Mouse (Mus musculus): ENCODE results near the gene Mpp2. TPM values are rescaled to one million over a fixed set of nuclear protein-coding genes. Genes with fewer than 3 reads are reported as not detected.

Gene Mpp2
- polyA plus RNA-seq, 1 experiment: 4.3 TPM

DNA sequence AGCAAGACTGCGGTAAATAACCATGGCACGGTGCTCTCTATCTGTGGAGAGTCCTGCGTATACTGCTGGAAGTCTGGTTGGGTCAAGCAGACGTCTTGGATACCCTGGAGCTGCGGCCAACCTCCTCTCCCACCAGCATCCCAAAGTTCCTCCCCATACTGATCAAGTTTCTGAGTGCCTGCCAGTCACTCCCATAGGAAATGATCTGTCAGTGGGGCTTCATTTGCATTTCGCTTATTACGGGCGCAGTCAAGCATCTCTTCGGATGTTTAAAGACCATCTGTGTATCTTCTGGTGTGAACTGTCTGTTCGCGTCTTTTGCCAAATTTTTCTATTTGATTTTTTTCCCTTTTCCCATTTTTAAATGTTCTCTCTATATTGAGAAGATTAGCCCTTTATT, 18.7 kb downstream of the Mpp2 start:
- no peak overlapping the region for H3K4me2 ChIP-seq (ENCODE audit: low read depth)
- H3K79me2 ChIP-seq (ENCODE audit: control insufficient read depth, insufficient read depth): no peaks in the 10 kb centered on the region
- peaks cover 8% of the 10 kb centered on the region for H3K27me3 ChIP-seq (ENCODE audit: control insufficient read depth, insufficient read depth, insufficient read length)
- no peak overlapping the region for H3ac ChIP-seq (ENCODE audit: control insufficient read depth, insufficient read length)
- no peak overlapping the region for H3K4me3 ChIP-seq
- TF ChIP-seq POLR2A (IDR thresholded peaks at IDR 0.05; ENCODE audit: insufficient read length, low read depth) (no peak), USF1 (IDR thresholded peaks at IDR 0.05; ENCODE audit: low read depth) (no peak), SRF (IDR thresholded peaks at IDR 0.05; ENCODE audit: control insufficient read depth, insufficient read length, low read depth) (no peak), MYOD1 (IDR thresholded peaks at IDR 0.05; ENCODE audit: control insufficient read depth in 1 of 3, insufficient read length in 2 of 3, low read depth in 2 of 3) (no peak), E2F4 (IDR thresholded peaks at IDR 0.05; ENCODE audit: insufficient read depth) (no peak), REST (IDR thresholded peaks at IDR 0.05; ENCODE audit: insufficient read depth, insufficient read length) (no peak), TCF12 (IDR thresholded peaks at IDR 0.05; ENCODE audit: insufficient read depth, poor library complexity, severe bottlenecking) (no peak), MYOG (IDR thresholded peaks at IDR 0.05; ENCODE audit: control insufficient read depth in 1 of 3, insufficient read depth in 1 of 3, insufficient read length in 2 of 3, low read depth in 2 of 3) (no peak)
- H3K36me3 ChIP-seq (ENCODE audit: control insufficient read depth, insufficient read depth): no peaks in the 10 kb centered on the region

DNA sequence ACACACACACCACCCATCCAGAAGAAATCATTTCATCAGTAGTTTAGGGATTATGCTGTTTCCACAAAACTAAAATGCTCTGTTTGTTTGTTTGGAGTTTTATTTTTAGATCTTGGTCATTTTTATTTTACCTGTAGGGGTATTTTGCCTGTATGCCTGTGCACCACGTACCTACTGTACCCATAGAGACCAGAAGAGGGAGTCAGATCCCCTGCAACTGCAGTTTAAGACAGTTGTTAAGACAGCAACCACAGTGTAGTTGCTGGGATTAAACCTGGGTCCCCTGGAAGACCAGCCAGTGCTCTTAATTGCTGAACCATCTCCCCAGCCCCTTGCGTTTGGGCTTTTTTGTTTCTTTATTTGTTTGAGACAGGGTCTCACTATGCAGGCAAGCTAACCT, 19.3 kb downstream of the Mpp2 start:
- Histone ChIP-seq H3K79me2 (ENCODE audit: control insufficient read depth, insufficient read depth) (no peaks in the 10 kb centered on the region), H3K4me2 (ENCODE audit: low read depth) (no peak overlapping the region), H3K27me3 (ENCODE audit: control insufficient read depth, insufficient read depth, insufficient read length) (peaks cover 8% of the 10 kb centered on the region), H3K4me3 (no peak overlapping the region), H3K36me3 (ENCODE audit: control insufficient read depth, insufficient read depth) (no peaks in the 10 kb centered on the region), H3ac (ENCODE audit: control insufficient read depth, insufficient read length) (no peak overlapping the region)
- no peak for TF ChIP-seq SRF (IDR thresholded peaks at IDR 0.05; ENCODE audit: control insufficient read depth, insufficient read length, low read depth)
- no peak for TF ChIP-seq USF1 (IDR thresholded peaks at IDR 0.05; ENCODE audit: low read depth)
- TF ChIP-seq TCF3 (IDR thresholded peaks at IDR 0.05; ENCODE audit: insufficient read length, low read depth): no peak
- no peak for TF ChIP-seq POLR2A (IDR thresholded peaks at IDR 0.05; ENCODE audit: insufficient read length, low read depth)
- no peak for TF ChIP-seq REST (IDR thresholded peaks at IDR 0.05; ENCODE audit: insufficient read depth, insufficient read length)
- no peak for TF ChIP-seq MYOD1 (IDR thresholded peaks at IDR 0.05; ENCODE audit: control insufficient read depth in 1 of 3, insufficient read length in 2 of 3, low read depth in 2 of 3)
- TF ChIP-seq E2F4 (IDR thresholded peaks at IDR 0.05; ENCODE audit: insufficient read depth): no peak
- TF ChIP-seq MAX (IDR thresholded peaks at IDR 0.05; ENCODE audit: low read depth): no peak
- TF ChIP-seq CEBPB (IDR thresholded peaks at IDR 0.05; ENCODE audit: insufficient read depth, poor library complexity, severe bottlenecking): no peak
- TF ChIP-seq TCF12 (IDR thresholded peaks at IDR 0.05; ENCODE audit: insufficient read depth, poor library complexity, severe bottlenecking): no peak

DNA sequence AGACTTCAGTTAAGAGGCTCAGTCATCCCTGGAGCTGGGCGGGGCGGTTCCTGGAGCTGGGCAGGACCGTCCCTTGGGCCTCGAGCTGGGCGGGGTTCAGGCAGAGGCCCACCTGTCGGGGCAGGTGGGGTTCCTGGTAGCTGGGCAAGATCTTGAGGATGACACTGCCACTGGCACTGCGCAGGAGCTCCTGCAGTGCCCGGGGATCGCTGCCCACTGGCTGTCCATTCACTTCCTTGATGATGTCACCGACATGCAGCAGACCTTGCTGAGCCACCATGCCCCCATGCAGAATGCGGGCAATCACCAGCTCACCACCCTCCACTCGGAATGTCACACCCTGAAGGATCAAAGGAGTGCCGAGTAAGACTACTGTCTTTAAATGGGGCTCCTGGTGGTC, 25.2 kb downstream of the Mpp2 start:
- no peaks in the 10 kb centered on the region for H3K79me2 ChIP-seq (ENCODE audit: control insufficient read depth, insufficient read depth)
- no peak overlapping the region for H3K4me2 ChIP-seq (ENCODE audit: low read depth)
- no peaks in the 10 kb centered on the region for H3K36me3 ChIP-seq (ENCODE audit: control insufficient read depth, insufficient read depth)
- no peak overlapping the region for H3ac ChIP-seq (ENCODE audit: control insufficient read depth, insufficient read length)
- no peak overlapping the region for H3K4me3 ChIP-seq
- peaks cover 5% of the 10 kb centered on the region for H3K27me3 ChIP-seq (ENCODE audit: control insufficient read depth, insufficient read depth, insufficient read length)
- TF ChIP-seq SRF (IDR thresholded peaks at IDR 0.05; ENCODE audit: control insufficient read depth, insufficient read length, low read depth): no peak
- TF ChIP-seq TCF3 (IDR thresholded peaks at IDR 0.05; ENCODE audit: insufficient read length, low read depth): no peak
- no peak for TF ChIP-seq POLR2AphosphoS2 (IDR thresholded peaks at IDR 0.05; ENCODE audit: insufficient read length, low read depth)
- no peak for TF ChIP-seq MYOD1 (IDR thresholded peaks at IDR 0.05; ENCODE audit: control insufficient read depth in 1 of 3, insufficient read length in 2 of 3, low read depth in 2 of 3)
- no peak for TF ChIP-seq POLR2A (IDR thresholded peaks at IDR 0.05; ENCODE audit: insufficient read length, low read depth)
- TF ChIP-seq MYOG (IDR thresholded peaks at IDR 0.05; ENCODE audit: control insufficient read depth in 1 of 3, insufficient read depth in 1 of 3, insufficient read length in 2 of 3, low read depth in 2 of 3): no peak
- TF ChIP-seq TCF12 (IDR thresholded peaks at IDR 0.05; ENCODE audit: insufficient read depth, poor library complexity, severe bottlenecking): no peak
- no peak for TF ChIP-seq USF1 (IDR thresholded peaks at IDR 0.05; ENCODE audit: low read depth)
- no peak for TF ChIP-seq E2F4 (IDR thresholded peaks at IDR 0.05; ENCODE audit: insufficient read depth)
- no peak for TF ChIP-seq REST (IDR thresholded peaks at IDR 0.05; ENCODE audit: insufficient read depth, insufficient read length)

DNA sequence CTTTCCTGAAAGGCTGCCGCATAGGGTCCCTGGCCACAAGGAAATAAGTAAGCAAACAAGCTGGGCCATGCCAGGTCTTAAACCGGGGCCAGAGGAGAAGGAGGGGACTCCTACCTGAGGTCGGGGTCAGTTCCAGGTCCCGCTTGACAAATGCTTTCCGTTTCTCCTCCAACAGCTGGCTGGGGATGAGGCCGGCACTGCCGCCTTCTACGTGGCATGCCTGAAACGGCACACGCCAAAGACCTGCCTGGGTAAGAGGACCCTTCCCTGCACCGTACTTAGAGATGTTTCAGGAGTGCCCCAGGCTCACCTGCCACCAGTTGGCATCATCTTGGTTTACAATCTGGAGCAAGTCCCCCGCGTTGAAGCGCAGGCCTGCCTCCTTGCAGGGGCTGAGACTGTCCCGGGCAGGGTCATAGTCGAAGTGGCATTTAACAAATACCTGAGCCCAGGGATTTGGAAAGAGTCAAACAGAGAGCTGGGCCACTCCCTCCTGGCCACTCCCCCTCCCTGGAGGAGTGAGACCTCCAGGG, 26.3 kb downstream of the Mpp2 start:
- Histone ChIP-seq H3K79me2 (ENCODE audit: control insufficient read depth, insufficient read depth) (no peaks in the 10 kb centered on the region), H3K36me3 (ENCODE audit: control insufficient read depth, insufficient read depth) (no peaks in the 10 kb centered on the region), H3K4me3 (no peak overlapping the region), H3ac (ENCODE audit: control insufficient read depth, insufficient read length) (no peak overlapping the region), H3K4me2 (ENCODE audit: low read depth) (no peak overlapping the region), H3K27me3 (ENCODE audit: control insufficient read depth, insufficient read depth, insufficient read length) (peaks cover 4% of the 10 kb centered on the region)
- no peak for TF ChIP-seq TCF12 (IDR thresholded peaks at IDR 0.05; ENCODE audit: insufficient read depth, poor library complexity, severe bottlenecking)
- no peak for TF ChIP-seq MYOG (IDR thresholded peaks at IDR 0.05; ENCODE audit: control insufficient read depth in 1 of 3, insufficient read depth in 1 of 3, insufficient read length in 2 of 3, low read depth in 2 of 3)
- no peak for TF ChIP-seq SRF (IDR thresholded peaks at IDR 0.05; ENCODE audit: control insufficient read depth, insufficient read length, low read depth)
- no peak for TF ChIP-seq POLR2AphosphoS2 (IDR thresholded peaks at IDR 0.05; ENCODE audit: insufficient read length, low read depth)
- no peak for TF ChIP-seq E2F4 (IDR thresholded peaks at IDR 0.05; ENCODE audit: insufficient read depth)
- no peak for TF ChIP-seq REST (IDR thresholded peaks at IDR 0.05; ENCODE audit: insufficient read depth, insufficient read length)
- TF ChIP-seq MYOD1 (IDR thresholded peaks at IDR 0.05; ENCODE audit: control insufficient read depth in 1 of 3, insufficient read length in 2 of 3, low read depth in 2 of 3): no peak
- no peak for TF ChIP-seq TCF3 (IDR thresholded peaks at IDR 0.05; ENCODE audit: insufficient read length, low read depth)
- TF ChIP-seq USF1 (IDR thresholded peaks at IDR 0.05; ENCODE audit: low read depth): no peak
- no peak for TF ChIP-seq MAX (IDR thresholded peaks at IDR 0.05; ENCODE audit: low read depth)
- TF ChIP-seq CEBPB (IDR thresholded peaks at IDR 0.05; ENCODE audit: insufficient read depth, poor library complexity, severe bottlenecking): no peak
